ENCODE assay signal across 8 mouse cellular contexts in the genomic region with DNA sequence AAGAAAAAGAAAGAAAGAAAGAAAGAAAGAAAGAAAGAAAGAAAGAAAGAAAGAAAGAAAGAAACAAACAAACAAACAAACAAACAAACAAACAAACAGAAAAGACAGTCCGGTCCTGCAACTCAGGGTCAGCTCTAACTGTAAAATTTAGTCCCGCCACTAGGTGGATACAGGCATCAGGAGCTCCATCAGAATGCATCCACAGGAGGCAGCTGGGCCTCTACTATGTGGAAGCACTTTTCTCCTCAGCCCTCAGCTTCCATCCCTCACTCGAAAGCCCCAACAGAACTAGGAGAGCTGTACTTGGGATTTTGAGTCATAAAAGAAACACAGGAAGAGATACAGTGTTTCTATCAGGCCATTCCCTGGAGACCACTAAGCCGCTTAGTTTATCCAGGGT. TPM values are rescaled to one million over a fixed set of nuclear protein-coding genes. Genes with fewer than 3 reads are reported as not detected.
DNase-seq lines count a peak whose midpoint lies in the region; ATAC-seq and TF ChIP-seq lines count a peak whose summit lies in the region.

No protein-coding gene starts in this region.

- 38% methylated on average over 4 of the region's 4 CpGs for WGBS in forebrain, postnatal 0 days
- WGBS in hindbrain, postnatal 0 days = 39% methylated on average over 4 of the region's 4 CpGs

- H3K4me2 ChIP-seq in forebrain, postnatal 0 days (ENCODE audit: low read depth) = no peak overlapping the region
- H3K4me2 ChIP-seq in hindbrain, postnatal 0 days (ENCODE audit: low read depth, low read length) = no peak overlapping the region

- H3K9ac ChIP-seq in forebrain, postnatal 0 days = no peak overlapping the region
- H3K9ac ChIP-seq in hindbrain, postnatal 0 days (replicated peaks; ENCODE audit: low read length) = no peak overlapping the region

- no peaks in the 10 kb centered on the region for H3K4me1 ChIP-seq in forebrain, postnatal 0 days (ENCODE audit: insufficient read depth)
- H3K4me1 ChIP-seq in hindbrain, postnatal 0 days (ENCODE audit: insufficient read depth, low read length) = no peaks in the 10 kb centered on the region

- intact Hi-C loops in left cerebral cortex, postnatal 4 days (cut with DNase I) = no loop called here

- TF ChIP-seq CTCF in forebrain, postnatal 0 days (IDR thresholded peaks at IDR 0.05; ENCODE audit: low read depth) = peak; percentile 73
- TF ChIP-seq CTCF in hindbrain, postnatal 0 days (IDR thresholded peaks at IDR 0.05; ENCODE audit: low read depth) = peak; percentile 83

- DNase-seq in 3T3-L1 (ENCODE audit: low read depth, low spot score) (peak; percentile 79), ES-CJ7 (ENCODE audit: low read depth, low spot score) (peak; percentile 77)
- DNase-seq in cerebellum, adult 11-12 months = peak; percentile 45
- peak; percentile 70 for DNase-seq in forebrain, postnatal 0 days
- DNase-seq in hindbrain, postnatal 0 days (ENCODE audit: low spot score) = peak; percentile 85
- peak; percentile 62 for DNase-seq in left cerebral cortex, postnatal 4 days
- peak; percentile 65 to 69 for DNase-seq in natural killer cell, adult 2 months (ENCODE audit: low spot score in 2 of 2)
- DNase-seq in thymus, postnatal 10 days (ENCODE audit: low spot score in 2 of 2) = peak; percentile 22 to 63

- no peaks in the 10 kb centered on the region for H3K27me3 ChIP-seq in forebrain, postnatal 0 days (ENCODE audit: insufficient read depth, low read length)
- no peaks in the 10 kb centered on the region for H3K27me3 ChIP-seq in hindbrain, postnatal 0 days (ENCODE audit: insufficient read depth, low read length)

- H3K4me3 ChIP-seq in forebrain, postnatal 0 days (ENCODE audit: low read depth, low read length) = no peak overlapping the region
- no peak overlapping the region for H3K4me3 ChIP-seq in hindbrain, postnatal 0 days (ENCODE audit: low read length)

- H3K9me3 ChIP-seq in forebrain, postnatal 0 days (ENCODE audit: low read length) = no peaks in the 10 kb centered on the region
- H3K9me3 ChIP-seq in hindbrain, postnatal 0 days (ENCODE audit: low read length) = no peaks in the 10 kb centered on the region

- peak; percentile 71 for ATAC-seq in forebrain, postnatal 0 days
- peak; percentile 80 for ATAC-seq in hindbrain, postnatal 0 days

- H3K27ac ChIP-seq in forebrain, postnatal 0 days (ENCODE audit: low read depth, low read length) = no peak overlapping the region
- no peak overlapping the region for H3K27ac ChIP-seq in hindbrain, postnatal 0 days

- H3K36me3 ChIP-seq in forebrain, postnatal 0 days (ENCODE audit: insufficient read depth) = 0 out of 2 replicates have a peak, but pooled peaks cover 1% of the 10 kb centered on the region
- no peaks in the 10 kb centered on the region for H3K36me3 ChIP-seq in hindbrain, postnatal 0 days (ENCODE audit: insufficient read depth, low read length)

RNA-seq across cellular contexts. Expression of a gene that starts 14.2 kb away (rescaled TPM):
- total RNA-seq in forebrain, postnatal 0 days (2014; rRNA removed) = 80.7 and 85.4 TPM in 2 replicates
- 130 and 167 TPM in 2 replicates for polyA plus RNA-seq in forebrain, postnatal 0 days (2015; fragmentation: Nextera tagmentation; extraction: Ambion mirVana)
- total RNA-seq in hindbrain, postnatal 0 days (2014; rRNA removed) = 74.0 and 78.5 TPM in 2 replicates
- polyA plus RNA-seq in hindbrain, postnatal 0 days (2015; fragmentation: Nextera tagmentation; extraction: Ambion mirVana) = 220 and 221 TPM in 2 replicates
- total RNA-seq in left cerebral cortex, postnatal 4 days (2021) = 10 to 100 TPM; 89.3 to 89.6 TPM
